Mouse (Mus musculus): ENCODE measurements around the gene Ccdc163. TPM values are rescaled to one million over a fixed set of nuclear protein-coding genes. Genes with fewer than 3 reads are reported as not detected.

The Ccdc163 gene
- polyA plus RNA-seq, 1 experiment from 2014 or later, result 9.1 TPM

DNA sequence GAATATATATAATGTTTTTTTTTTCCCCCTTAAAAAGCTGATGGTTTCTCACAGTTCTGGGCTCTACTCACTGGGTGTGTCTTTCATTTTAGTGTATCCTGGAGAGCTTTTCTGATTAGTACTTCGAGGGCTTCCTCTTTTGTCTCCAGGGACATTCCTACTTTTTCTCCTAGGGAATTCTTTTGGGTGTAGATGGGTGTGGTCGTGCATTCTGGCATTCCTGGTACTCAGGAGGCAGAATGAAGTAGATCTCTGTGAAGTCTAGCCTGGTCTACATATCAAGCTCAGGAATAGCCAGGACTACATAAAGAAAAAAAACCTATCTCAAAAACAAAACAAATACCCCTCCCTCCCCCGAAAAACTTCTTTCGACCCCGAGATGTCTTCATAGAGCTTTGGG, 17.1 kb downstream of the Ccdc163 start:
- WGBS, result 67% methylated on average over 5 of the region's 5 CpGs
- H3K4me2 ChIP-seq (replicated peaks; ENCODE audit: low read depth), result no peak overlapping the region
- ATAC-seq, result no peak
- no peak overlapping the region for H3K27ac ChIP-seq (ENCODE audit: low read depth, low read length)
- TF ChIP-seq CTCF (IDR thresholded peaks at IDR 0.05; ENCODE audit: low read depth), result no peak
- H3K4me3 ChIP-seq (ENCODE audit: low read depth, low read length), result no peak overlapping the region
- no peak overlapping the region for H3K9ac ChIP-seq (ENCODE audit: low read depth, low read length)
- H3K4me1 ChIP-seq (replicated peaks; ENCODE audit: control insufficient read depth, insufficient read depth, low read length), result peaks cover 10% of the 10 kb centered on the region; the same call in 1 of the 2 replicates
- no peaks in the 10 kb centered on the region for H3K9me3 ChIP-seq (ENCODE audit: control insufficient read depth)
- no peaks in the 10 kb centered on the region for H3K36me3 ChIP-seq (ENCODE audit: control insufficient read depth, insufficient read depth)
- H3K27me3 ChIP-seq (replicated peaks; ENCODE audit: control insufficient read depth, insufficient read depth, low read length), result no peaks in the 10 kb centered on the region

DNA sequence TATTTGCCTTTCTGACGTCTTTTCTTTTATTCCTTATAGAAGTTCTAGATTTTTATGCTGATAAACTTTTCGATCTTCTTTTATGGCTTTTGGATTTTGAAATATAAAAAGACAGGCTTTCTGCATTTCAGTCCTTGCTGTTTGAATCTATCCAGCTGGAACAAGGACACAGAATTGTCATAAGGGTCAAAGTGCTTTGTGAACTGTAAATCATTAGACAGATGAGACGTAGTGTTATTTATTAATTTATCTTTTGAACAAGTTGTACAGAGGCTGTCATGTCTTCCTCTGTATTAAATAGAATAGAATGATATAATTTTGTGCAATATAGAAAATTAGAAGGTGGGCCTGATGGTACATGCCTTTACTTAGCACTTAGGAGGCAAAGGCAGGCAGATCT, 19.1 kb downstream of the Ccdc163 start:
- H3K4me3 ChIP-seq (ENCODE audit: low read depth, low read length), result no peak overlapping the region
- H3K4me1 ChIP-seq (replicated peaks; ENCODE audit: control insufficient read depth, insufficient read depth, low read length), result peaks cover 10% of the 10 kb centered on the region; the same call in 1 of the 2 replicates
- H3K9ac ChIP-seq (ENCODE audit: low read depth, low read length), result no peak overlapping the region
- TF ChIP-seq CTCF (IDR thresholded peaks at IDR 0.05; ENCODE audit: low read depth), result no peak
- ATAC-seq, result no peak; the same call in 1 of the 2 replicates
- H3K4me2 ChIP-seq (replicated peaks; ENCODE audit: low read depth), result peak overlapping the region; percentile 24
- H3K9me3 ChIP-seq (ENCODE audit: control insufficient read depth), result no peaks in the 10 kb centered on the region
- no peaks in the 10 kb centered on the region for H3K36me3 ChIP-seq (ENCODE audit: control insufficient read depth, insufficient read depth)
- no peaks in the 10 kb centered on the region for H3K27me3 ChIP-seq (replicated peaks; ENCODE audit: control insufficient read depth, insufficient read depth, low read length)
- WGBS, result 34% methylated on average over 3 of the region's 3 CpGs
- H3K27ac ChIP-seq (ENCODE audit: low read depth, low read length), result no peak overlapping the region

- Histone ChIP-seq H3K9me3 (ENCODE audit: control insufficient read depth) (no peaks in the 10 kb centered on the region), H3K27me3 (replicated peaks; ENCODE audit: control insufficient read depth, insufficient read depth, low read length) (no peaks in the 10 kb centered on the region), H3K4me2 (replicated peaks; ENCODE audit: low read depth) (no peak overlapping the region), H3K9ac (ENCODE audit: low read depth, low read length) (no peak overlapping the region), H3K4me1 (replicated peaks; ENCODE audit: control insufficient read depth, insufficient read depth, low read length) (peaks cover 9% of the 10 kb centered on the region; the same call in 1 of the 2 replicates), H3K4me3 (ENCODE audit: low read depth, low read length) (no peak overlapping the region), H3K27ac (ENCODE audit: low read depth, low read length) (peak overlapping the region; percentile 60; the same call in 1 of the 2 replicates), H3K36me3 (ENCODE audit: control insufficient read depth, insufficient read depth) (no peaks in the 10 kb centered on the region)
- peak; percentile 54; the same call in 1 of the 2 replicates for ATAC-seq
- WGBS, result 68% methylated on average over 3 of the region's 3 CpGs
- no peak for TF ChIP-seq CTCF (IDR thresholded peaks at IDR 0.05; ENCODE audit: low read depth)
Observed at GRCm38 (mm10) chr4:116729532-116729931, 21.2 kb downstream of the Ccdc163 start.

DNA sequence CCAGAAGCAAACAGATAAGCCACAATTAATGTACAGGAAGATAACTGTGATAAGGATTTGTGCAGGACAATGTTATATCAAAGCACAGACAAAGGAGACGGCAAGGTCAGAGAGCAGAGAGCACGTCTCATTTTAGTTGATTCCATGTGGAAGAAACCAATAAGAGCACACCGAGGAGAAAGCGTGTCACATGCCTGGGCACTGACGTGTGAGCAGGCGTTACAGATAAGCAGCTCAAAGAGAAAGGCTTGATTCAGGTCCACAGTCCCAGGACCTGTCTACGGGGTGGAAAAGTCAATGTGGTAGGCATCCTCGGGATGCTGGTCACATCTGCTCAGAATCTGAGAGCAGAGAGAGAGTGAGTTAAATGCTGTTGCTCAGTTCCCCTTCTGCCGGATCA, 22.8 kb downstream of the Ccdc163 start:
- 45% methylated on average over 9 of the region's 9 CpGs for WGBS
- peak; percentile 57 for ATAC-seq
- no peak for TF ChIP-seq CTCF (IDR thresholded peaks at IDR 0.05; ENCODE audit: low read depth)

GRCm38 (mm10) chr4:116732355-116732754, 24.0 kb downstream of the Ccdc163 start:
- Histone ChIP-seq H3K4me2 (replicated peaks; ENCODE audit: low read depth) (no peak overlapping the region), H3K27me3 (replicated peaks; ENCODE audit: control insufficient read depth, insufficient read depth, low read length) (no peaks in the 10 kb centered on the region), H3K4me1 (replicated peaks; ENCODE audit: control insufficient read depth, insufficient read depth, low read length) (no peaks in the 10 kb centered on the region; the same call in 1 of the 2 replicates), H3K27ac (ENCODE audit: low read depth, low read length) (no peak overlapping the region; the same call in 1 of the 2 replicates), H3K36me3 (ENCODE audit: control insufficient read depth, insufficient read depth) (no peaks in the 10 kb centered on the region), H3K9me3 (ENCODE audit: control insufficient read depth) (no peaks in the 10 kb centered on the region), H3K9ac (ENCODE audit: low read depth, low read length) (0 out of 2 replicates have a peak overlapping the region, but pooled peaks have one; percentile 17), H3K4me3 (ENCODE audit: low read depth, low read length) (no peak overlapping the region)
- peak; percentile 46 for ATAC-seq
- TF ChIP-seq CTCF (IDR thresholded peaks at IDR 0.05; ENCODE audit: low read depth), result no peak
- 40% methylated on average over 5 of the region's 5 CpGs for WGBS

More for the DNA sequence above, 22.8 kb downstream of the Ccdc163 start:
- Histone ChIP-seq H3K4me1 (replicated peaks; ENCODE audit: control insufficient read depth, insufficient read depth, low read length) (no peaks in the 10 kb centered on the region; the same call in 1 of the 2 replicates), H3K9ac (ENCODE audit: low read depth, low read length) (no peak overlapping the region), H3K4me2 (replicated peaks; ENCODE audit: low read depth) (peak overlapping the region; percentile 43), H3K4me3 (ENCODE audit: low read depth, low read length) (no peak overlapping the region), H3K27ac (ENCODE audit: low read depth, low read length) (peak overlapping the region; percentile 46), H3K9me3 (ENCODE audit: control insufficient read depth) (no peaks in the 10 kb centered on the region), H3K27me3 (replicated peaks; ENCODE audit: control insufficient read depth, insufficient read depth, low read length) (no peaks in the 10 kb centered on the region), H3K36me3 (ENCODE audit: control insufficient read depth, insufficient read depth) (no peaks in the 10 kb centered on the region)

DNA sequence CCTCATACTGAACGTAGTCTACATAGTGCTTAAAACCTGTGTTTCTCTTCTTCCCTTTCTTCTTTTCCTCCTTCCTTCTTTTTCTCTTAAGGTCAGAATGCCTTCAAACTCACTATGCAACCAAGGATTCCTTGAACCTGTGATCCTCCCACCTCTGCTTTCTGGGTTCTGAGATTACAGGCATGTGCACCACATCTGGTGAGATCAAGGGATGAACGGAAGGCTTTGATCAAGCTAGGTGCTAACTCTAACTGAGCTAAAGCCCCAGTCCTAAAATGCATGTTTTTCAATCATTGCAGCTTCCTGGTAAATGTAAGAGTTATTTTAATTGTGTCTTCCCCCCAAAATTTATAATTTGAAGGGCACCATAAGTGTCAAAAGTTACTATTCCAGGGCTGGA, 26.7 kb downstream of the Ccdc163 start:
- H3K4me2 ChIP-seq (replicated peaks; ENCODE audit: low read depth), result no peak overlapping the region
- H3K9ac ChIP-seq (ENCODE audit: low read depth, low read length), result no peak overlapping the region
- WGBS, result 71% methylated on average over 2 of the region's 2 CpGs
- H3K9me3 ChIP-seq (ENCODE audit: control insufficient read depth), result no peaks in the 10 kb centered on the region
- H3K4me1 ChIP-seq (replicated peaks; ENCODE audit: control insufficient read depth, insufficient read depth, low read length), result no peaks in the 10 kb centered on the region; the same call in 1 of the 2 replicates
- H3K4me3 ChIP-seq (ENCODE audit: low read depth, low read length), result no peak overlapping the region
- no peak overlapping the region for H3K27ac ChIP-seq (ENCODE audit: low read depth, low read length)
- no peak for ATAC-seq
- H3K27me3 ChIP-seq (replicated peaks; ENCODE audit: control insufficient read depth, insufficient read depth, low read length), result no peaks in the 10 kb centered on the region
- no peak for TF ChIP-seq CTCF (IDR thresholded peaks at IDR 0.05; ENCODE audit: low read depth)
- no peaks in the 10 kb centered on the region for H3K36me3 ChIP-seq (ENCODE audit: control insufficient read depth, insufficient read depth)
